Mouse (Mus musculus): ENCODE data around the gene Qsox1.
A peak's percentile ranks its signal among the peaks of the same experiment; 100 is the strongest.

The Qsox1 gene

DNA sequence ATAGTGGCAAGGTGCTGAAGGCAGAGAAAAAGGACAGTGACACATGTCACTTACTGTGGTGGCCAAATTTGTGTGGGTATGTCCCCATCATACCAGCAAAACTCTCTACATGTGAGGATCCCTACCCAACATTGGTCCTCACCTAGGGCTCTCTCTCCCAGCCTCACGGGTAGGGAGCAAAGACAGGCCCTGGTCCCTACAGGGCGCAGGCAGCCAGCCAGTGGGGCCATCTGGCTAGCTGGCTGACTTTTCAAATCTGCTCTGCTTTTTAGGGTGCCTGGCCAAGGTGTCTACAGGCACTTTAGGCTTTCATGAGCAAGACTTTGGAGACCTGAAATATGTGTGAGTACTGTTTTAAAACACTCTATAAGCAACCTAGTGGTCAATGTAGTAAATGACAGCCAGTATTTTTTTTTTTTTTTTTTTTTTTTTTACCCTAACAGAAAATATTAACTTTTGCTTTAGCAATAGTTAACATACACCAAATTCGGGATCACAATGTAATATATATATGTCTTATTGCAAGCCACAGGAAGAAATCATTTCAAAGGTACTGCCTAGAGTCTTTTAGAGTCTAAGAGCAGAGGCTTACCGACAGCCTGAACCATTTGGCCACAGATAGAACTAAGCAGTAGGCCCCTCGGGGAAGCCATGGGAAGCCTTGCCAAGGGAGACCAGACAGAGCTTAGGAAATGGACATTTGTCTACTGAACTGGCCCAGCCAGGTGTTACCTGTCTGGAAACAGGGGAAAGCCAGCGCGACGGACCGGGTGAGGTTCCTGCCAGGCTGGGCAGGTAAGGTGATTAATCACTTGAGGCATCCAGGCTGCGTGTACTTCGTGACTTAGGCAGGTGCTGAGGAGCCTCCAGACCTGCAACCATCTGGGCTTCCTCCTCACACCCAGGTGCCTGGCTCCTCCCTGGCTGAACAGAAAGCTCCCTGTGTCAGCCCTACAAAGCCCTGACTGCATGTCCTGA lies 11.4 kb downstream of the Qsox1 start:
- no peak for DNase-seq (ENCODE audit: low spot score in 2 of 2)

GRCm38 (mm10) chr1:155798000-155798399 lies 14.7 kb downstream of the Qsox1 start:
- DNase-seq (ENCODE audit: low spot score in 2 of 2) = no peak

GRCm38 (mm10) chr1:155797425-155797824 lies 15.3 kb downstream of the Qsox1 start:
- DNase-seq (ENCODE audit: low spot score in 2 of 2) = no peak

GRCm38 (mm10) chr1:155796757-155797405 lies 15.8 kb downstream of the Qsox1 start:
- no peak for DNase-seq (ENCODE audit: low spot score in 2 of 2)

DNA sequence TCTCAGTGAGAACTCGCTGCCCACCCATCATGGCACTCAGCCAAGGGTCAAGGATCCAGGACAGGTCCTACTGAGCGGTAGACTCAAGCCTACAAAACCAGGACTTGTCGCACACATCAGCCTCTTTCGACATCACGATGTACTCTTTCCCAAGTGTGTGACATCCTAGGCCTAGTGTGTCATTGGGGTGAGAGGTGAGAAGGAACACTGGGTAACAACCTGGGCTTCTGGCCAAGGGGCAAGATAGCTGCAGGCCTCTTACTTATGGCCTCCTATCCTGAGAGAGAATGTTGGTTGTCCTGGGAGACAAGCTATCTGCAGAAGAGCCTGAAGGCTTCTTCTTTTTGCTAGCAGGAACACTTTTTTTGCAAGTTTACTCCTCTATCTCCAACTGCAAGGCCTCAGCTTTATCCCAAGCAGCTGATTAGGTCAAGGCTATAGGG lies 16.9 kb downstream of the Qsox1 start:
- no peak for DNase-seq (ENCODE audit: low spot score in 2 of 2)

GRCm38 (mm10) chr1:155794855-155795254 lies 17.8 kb downstream of the Qsox1 start:
- no peak for DNase-seq (ENCODE audit: low spot score in 2 of 2)

GRCm38 (mm10) chr1:155791919-155792318 lies 20.8 kb downstream of the Qsox1 start:
- DNase-seq (ENCODE audit: low spot score in 2 of 2) = no peak

- no peak for DNase-seq (ENCODE audit: low spot score in 2 of 2)
Observed at GRCm38 (mm10) chr1:155790111-155790974, 22.3 kb downstream of the Qsox1 start.

- DNase-seq (ENCODE audit: low spot score in 2 of 2) = no peak
Observed at GRCm38 (mm10) chr1:155785886-155786285, 26.8 kb downstream of the Qsox1 start.

DNA sequence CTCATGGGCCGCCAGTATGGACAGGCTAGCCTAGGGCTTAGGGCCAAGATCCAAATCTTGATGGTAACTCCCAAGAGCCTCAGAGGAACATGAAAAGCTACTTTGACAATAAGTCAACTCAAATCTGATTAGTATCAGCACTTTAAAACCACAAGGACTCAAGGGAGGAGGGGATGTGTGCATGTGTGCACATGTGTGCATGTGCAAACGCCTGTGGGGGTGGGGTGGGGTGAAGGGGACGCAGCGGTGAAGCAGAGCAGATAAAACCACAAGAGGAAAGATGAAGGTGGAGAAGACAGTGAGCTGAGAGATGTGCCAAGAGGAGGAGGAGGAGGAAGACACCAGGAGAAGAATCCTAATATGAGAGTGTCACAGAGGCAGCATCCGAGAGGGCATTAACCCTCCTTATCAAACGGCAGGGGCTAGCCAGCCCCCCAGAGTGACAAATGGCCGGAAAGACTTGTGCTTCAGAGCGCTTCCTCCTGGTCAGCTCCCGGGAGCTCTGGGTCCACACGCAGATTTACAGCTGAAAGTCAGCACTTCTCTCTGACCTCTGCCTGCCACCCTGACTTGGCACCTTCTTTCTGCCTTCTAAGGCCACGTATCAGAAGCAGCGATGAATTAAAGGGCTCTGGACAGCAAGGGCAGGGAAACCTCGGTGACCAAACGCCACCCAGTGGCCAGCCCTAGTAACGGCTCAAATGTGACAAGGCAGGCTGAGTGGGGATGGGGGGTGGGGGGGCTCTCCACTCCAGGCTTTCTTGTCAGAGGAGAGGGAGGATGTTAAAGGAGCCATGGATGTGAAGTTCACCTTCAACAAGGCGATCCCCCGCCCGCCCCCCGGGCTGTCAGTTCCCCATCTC lies 28.1 kb downstream of the Qsox1 start:
- peak; percentile 22 to 39 for DNase-seq (ENCODE audit: low spot score in 2 of 2)

- DNase-seq (ENCODE audit: low spot score in 2 of 2) = no peak
Observed at GRCm38 (mm10) chr1:155782382-155782781, 30.3 kb downstream of the Qsox1 start.

DNA sequence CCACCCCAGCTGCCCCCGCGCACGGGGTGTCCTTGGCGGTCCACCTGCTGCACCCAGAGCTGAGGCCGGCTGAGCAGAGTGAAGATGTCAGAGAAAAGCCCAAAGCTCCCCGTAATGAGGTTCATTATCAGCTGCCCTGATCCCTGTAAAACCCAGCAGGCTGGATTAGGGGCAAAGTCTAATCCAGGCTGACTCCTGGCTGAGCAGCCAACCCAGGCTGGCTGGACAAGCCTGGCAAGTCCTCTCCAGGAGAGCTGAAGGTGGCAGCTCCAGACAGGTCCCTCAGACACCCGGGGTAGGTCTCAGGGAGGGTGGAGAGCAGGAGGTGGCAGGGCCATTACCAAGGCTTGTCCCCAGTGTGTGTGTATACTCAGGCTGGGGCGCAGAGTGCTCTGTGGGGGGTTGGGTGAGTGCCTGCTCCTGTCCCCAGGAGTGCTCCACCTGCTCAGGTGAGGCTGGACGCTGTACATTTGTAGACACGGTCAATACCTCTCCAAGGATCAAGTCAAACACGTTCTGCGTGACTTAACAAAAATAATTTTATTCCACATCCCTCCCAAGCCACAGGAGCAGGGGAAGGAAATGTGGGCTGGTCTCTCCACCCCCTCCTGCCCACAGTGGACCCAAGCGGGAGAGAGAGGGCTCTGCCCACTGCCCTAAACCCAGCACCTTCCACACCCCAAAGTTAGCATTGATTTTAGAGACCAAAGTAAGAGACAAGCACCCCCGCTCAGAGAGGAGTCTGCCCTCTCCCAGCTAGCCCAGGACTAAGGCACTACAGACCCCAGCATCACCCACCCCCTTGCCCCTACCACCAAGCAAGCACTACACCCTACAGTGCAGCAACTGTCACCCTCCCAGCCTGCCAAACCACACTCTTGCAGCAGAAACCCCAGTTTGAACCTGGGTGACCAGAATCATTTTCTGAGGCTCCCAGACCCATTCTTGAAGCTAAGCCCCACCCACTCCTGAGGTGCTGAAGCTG lies 34.8 kb downstream of the Qsox1 start:
- no peak for DNase-seq (ENCODE audit: low spot score in 2 of 2)

DNA sequence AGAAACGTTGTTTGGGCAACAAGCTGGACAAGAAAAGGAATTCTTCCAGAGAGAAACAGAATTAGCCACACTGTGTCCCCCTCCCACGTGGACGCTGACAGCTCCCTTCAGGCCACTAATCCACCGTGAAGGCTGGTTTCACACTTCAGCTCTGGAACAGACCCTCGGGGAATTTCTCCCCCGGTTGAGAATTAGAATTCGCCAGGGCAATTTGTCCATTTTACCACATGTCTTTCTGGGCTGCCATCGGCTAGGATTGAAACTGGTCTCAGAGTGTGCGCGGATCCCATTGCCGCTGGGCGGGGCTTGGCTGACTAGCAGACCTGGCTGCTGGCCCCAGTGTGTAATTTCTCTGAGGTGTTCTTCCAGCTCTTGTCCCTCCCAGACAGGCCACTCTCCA lies 53.5 kb downstream of the Qsox1 start:
- DNase-seq (ENCODE audit: low spot score in 2 of 2) = no peak

DNA sequence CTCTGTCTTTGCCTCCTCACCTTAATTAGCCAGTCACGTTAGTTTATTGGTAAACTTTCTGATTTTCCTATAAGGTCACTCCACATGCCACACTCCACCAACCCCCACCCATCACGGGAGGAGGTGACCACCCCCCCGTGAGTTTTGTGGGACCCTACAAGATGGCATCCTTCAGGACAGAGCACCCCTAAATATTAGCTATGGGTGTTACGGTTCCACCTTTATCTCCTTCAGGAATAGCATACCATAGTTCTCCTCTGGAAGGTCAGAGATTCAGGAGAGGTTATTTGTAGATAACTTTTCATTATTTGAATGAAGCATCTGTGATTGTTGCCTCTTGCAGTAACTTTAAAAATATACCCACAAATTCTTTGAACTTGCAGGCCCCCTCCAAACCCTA lies 54.0 kb downstream of the Qsox1 start:
- no peak for DNase-seq (ENCODE audit: low spot score in 2 of 2)

GRCm38 (mm10) chr1:155757621-155758020 lies 55.1 kb downstream of the Qsox1 start:
- no peak for DNase-seq (ENCODE audit: low spot score in 2 of 2)

DNA sequence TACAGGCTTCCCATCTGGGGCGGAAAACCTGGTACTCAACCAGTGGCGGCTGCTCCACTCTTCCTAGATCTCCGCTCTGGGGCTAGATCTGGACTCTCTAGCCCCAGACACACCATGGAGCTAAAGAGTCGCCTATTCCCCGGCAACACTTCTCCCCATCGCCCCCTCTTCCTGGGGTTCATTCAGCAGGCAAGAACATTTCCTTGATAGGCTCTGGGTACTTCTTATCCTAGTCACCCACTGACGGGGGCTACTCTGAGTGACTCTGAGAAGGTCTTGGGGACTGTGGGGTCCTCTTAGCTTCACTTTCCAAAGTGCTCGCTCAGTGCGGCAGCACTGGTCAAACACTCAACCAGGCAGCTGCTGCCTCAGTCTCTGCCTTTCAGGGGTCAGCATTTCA lies 59.3 kb downstream of the Qsox1 start:
- no peak for DNase-seq (ENCODE audit: low spot score in 2 of 2)

DNA sequence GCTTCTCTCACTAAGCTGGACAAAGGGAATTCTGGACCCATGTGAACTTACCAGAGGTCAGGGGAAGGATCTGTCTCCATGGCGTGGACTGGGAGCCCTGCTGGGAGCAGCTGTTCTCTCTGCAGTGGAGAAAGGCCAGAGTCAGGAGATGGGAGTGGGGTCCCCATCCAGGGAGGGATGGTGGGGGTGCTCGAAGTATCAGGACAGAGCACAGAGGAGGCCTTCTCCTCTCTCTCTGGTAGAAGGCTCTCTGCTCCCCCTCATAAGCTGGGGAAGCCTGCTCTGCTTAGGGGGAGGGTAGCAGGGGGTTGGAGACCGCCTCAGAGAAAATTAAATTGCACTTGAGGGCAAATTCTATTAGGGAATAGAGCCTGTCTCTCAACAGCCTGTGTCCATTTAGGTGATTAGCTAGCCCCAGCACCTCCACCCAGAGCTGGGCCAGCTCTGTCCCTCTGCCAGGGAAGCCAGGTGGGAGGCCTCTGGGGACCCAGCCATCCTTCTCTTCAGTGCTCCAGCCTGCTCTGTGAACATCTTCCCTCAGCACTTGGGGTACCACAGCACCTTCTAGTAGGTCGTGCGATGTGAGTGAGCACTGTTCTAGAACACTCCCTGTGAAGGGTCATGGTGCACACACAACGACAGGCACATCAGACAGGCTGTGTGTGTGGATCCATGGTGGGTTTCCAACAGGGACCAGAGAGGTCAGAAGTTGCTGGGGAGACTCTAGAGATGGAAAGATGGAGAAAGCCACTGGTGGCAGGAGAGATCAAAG lies 61.0 kb downstream of the Qsox1 start, which contains the start of gene Lhx4:
TSS of gene Lhx4 (minus strand) at position 201 of the 772 bp plus-strand sequence.
- no peak for DNase-seq (ENCODE audit: low spot score in 2 of 2)

GRCm38 (mm10) chr1:155750517-155751178 lies 62.0 kb downstream of the Qsox1 start:
- DNase-seq (ENCODE audit: low spot score in 2 of 2) = no peak

Data from frontal cortex, postnatal 25 days (tissue).